Mouse (Mus musculus) hindbrain, embryonic 13.5 days (tissue): ENCODE results near the gene Cdcp2. TPM values are rescaled to one million over a fixed set of nuclear protein-coding genes. Genes with fewer than 3 reads are reported as not detected.

Source experiments
- ATAC-seq: fragments of 200-750 bp; cut with Nextera tagmentation; 2 replicates; pipeline ENCODE4 v1.8.0; 2017; ENCODE audit warnings: moderate TSS enrichment; ENCODE audit not compliant: low FRiP score
- H3K27ac ChIP-seq: fragments of 300-500 bp; sonication (generic); 2 replicates; pipeline ENCODE4 v1.5.1; 2015; ENCODE audit warnings: inconsistent platforms, mild to moderate bottlenecking, moderate library complexity
- H3K27me3 ChIP-seq: fragments of 300-500 bp; sonication (generic); 2 replicates; pipeline ENCODE4 v1.6.1; 2015; ENCODE audit warnings: mild to moderate bottlenecking, inconsistent platforms
- H3K36me3 ChIP-seq: fragments of 300-500 bp; sonication (generic); 2 replicates; pipeline ENCODE4 v1.6.1; 2015; ENCODE audit warnings: mild to moderate bottlenecking, inconsistent platforms
- H3K4me1 ChIP-seq: fragments of 300-500 bp; sonication (generic); replicated peaks from 2 replicates; pipeline ENCODE4 v1.6.1; 2015; ENCODE audit warnings: inconsistent platforms
- H3K4me2 ChIP-seq: fragments of 300-500 bp; sonication (generic); 2 replicates; pipeline ENCODE4 v1.6.1; 2015; ENCODE audit warnings: inconsistent platforms, mild to moderate bottlenecking, moderate library complexity
- H3K4me3 ChIP-seq: fragments of 300-500 bp; sonication (generic); 2 replicates; pipeline ENCODE4 v1.5.1; 2015; ENCODE audit warnings: mild to moderate bottlenecking, inconsistent platforms
- H3K9ac ChIP-seq: fragments of 300-500 bp; sonication (generic); 2 replicates; pipeline ENCODE4 v1.6.1; 2015; ENCODE audit warnings: mild to moderate bottlenecking, inconsistent platforms
- H3K9me3 ChIP-seq: fragments of 300-500 bp; sonication (generic); 2 replicates; pipeline ENCODE4 v1.6.1; 2016; ENCODE audit warnings: inconsistent platforms
- WGBS: fragments of 180-500 bp; shearing (Covaris S2); methylation state at CpG from one replicate; pipeline ENCODE4 v1.1.7; 2015; 5-methylcytosine and 5-hydroxymethylcytosine counted together
- polyA plus RNA-seq: library from polyadenylated mRNA; unstranded; fragments of >200 nt; fragmentation: Nextera tagmentation; extraction: Ambion mirVana; gene quantifications from 2 replicates; pipeline ENCODE4 v1.2.1, GENCODE M21; 2015

The Cdcp2 gene
- polyA plus RNA-seq, 1 experiment from 2014 or later = 0.06 TPM

GRCm38 (mm10) chr4:107121165-107121943 is 24.7 kb downstream of the Cdcp2 start:
- Histone ChIP-seq H3K36me3 (no peaks in the 10 kb centered on the region), H3K27ac (0 out of 2 replicates have a peak overlapping the region, but pooled peaks have one; percentile 46), H3K9ac (peak overlapping the region; percentile 49; the same call in 1 of the 2 replicates), H3K9me3 (no peaks in the 10 kb centered on the region), H3K4me1 (peaks cover 13% of the 10 kb centered on the region), H3K27me3 (peaks cover 9% of the 10 kb centered on the region; the same call in 1 of the 2 replicates), H3K4me2 (no peak overlapping the region), H3K4me3 (no peak overlapping the region)
- peak; percentile 81 for ATAC-seq
- WGBS = 41% methylated on average over 12 of the region's 12 CpGs

- no peak overlapping the region for H3K9ac ChIP-seq
- no peak overlapping the region for H3K4me2 ChIP-seq
- H3K4me3 ChIP-seq = no peak overlapping the region
- no peaks in the 10 kb centered on the region for H3K9me3 ChIP-seq
- H3K27me3 ChIP-seq = peaks cover 9% of the 10 kb centered on the region; the same call in 1 of the 2 replicates
- H3K27ac ChIP-seq = no peak overlapping the region
- H3K4me1 ChIP-seq = peaks cover 37% of the 10 kb centered on the region
- ATAC-seq = no peak
- 74% methylated on average over 7 of the region's 7 CpGs for WGBS
- H3K36me3 ChIP-seq = no peaks in the 10 kb centered on the region
Observed at GRCm38 (mm10) chr4:107124376-107124775, 27.7 kb downstream of the Cdcp2 start.

GRCm38 (mm10) chr4:107125101-107125500 is 28.4 kb downstream of the Cdcp2 start:
- no peak overlapping the region for H3K27ac ChIP-seq
- H3K36me3 ChIP-seq = no peaks in the 10 kb centered on the region
- H3K9me3 ChIP-seq = no peaks in the 10 kb centered on the region
- WGBS = 60% methylated on average over 5 of the region's 5 CpGs
- H3K9ac ChIP-seq = no peak overlapping the region
- peaks cover 9% of the 10 kb centered on the region; the same call in 1 of the 2 replicates for H3K27me3 ChIP-seq
- H3K4me1 ChIP-seq = peaks cover 42% of the 10 kb centered on the region
- ATAC-seq = no peak
- H3K4me3 ChIP-seq = no peak overlapping the region
- no peak overlapping the region for H3K4me2 ChIP-seq

- Histone ChIP-seq H3K9me3 (no peaks in the 10 kb centered on the region), H3K27ac (no peak overlapping the region), H3K9ac (0 out of 2 replicates have a peak overlapping the region, but pooled peaks have one; percentile 8), H3K36me3 (no peaks in the 10 kb centered on the region), H3K4me3 (no peak overlapping the region), H3K27me3 (peaks cover 9% of the 10 kb centered on the region; the same call in 1 of the 2 replicates), H3K4me1 (peaks cover 46% of the 10 kb centered on the region), H3K4me2 (no peak overlapping the region)
- no peak for ATAC-seq
- WGBS = 36% methylated on average over 10 of the region's 10 CpGs
Observed at GRCm38 (mm10) chr4:107126389-107126788, 29.7 kb downstream of the Cdcp2 start.

- no peaks in the 10 kb centered on the region for H3K36me3 ChIP-seq
- no peak overlapping the region for H3K4me3 ChIP-seq
- no peak overlapping the region for H3K9ac ChIP-seq
- H3K4me1 ChIP-seq = peaks cover 41% of the 10 kb centered on the region
- H3K27ac ChIP-seq = no peak overlapping the region
- H3K27me3 ChIP-seq = peaks cover 9% of the 10 kb centered on the region; the same call in 1 of the 2 replicates
- no peaks in the 10 kb centered on the region for H3K9me3 ChIP-seq
- 33% methylated on average over 13 of the region's 13 CpGs for WGBS
- H3K4me2 ChIP-seq = no peak overlapping the region
- ATAC-seq = 0 out of 2 replicates have a peak, but pooled peaks have one; percentile 26
Observed at GRCm38 (mm10) chr4:107126891-107127524, 30.3 kb downstream of the Cdcp2 start.

- H3K4me3 ChIP-seq = no peak overlapping the region
- peak; percentile 44; the same call in 1 of the 2 replicates for ATAC-seq
- peaks cover 41% of the 10 kb centered on the region for H3K4me1 ChIP-seq
Observed at GRCm38 (mm10) chr4:107127901-107128669, 31.4 kb downstream of the Cdcp2 start.

GRCm38 (mm10) chr4:107129373-107129772 is 32.7 kb downstream of the Cdcp2 start:
- 71% methylated on average over 8 of the region's 8 CpGs for WGBS
- H3K4me3 ChIP-seq = no peak overlapping the region
- no peak overlapping the region for H3K9ac ChIP-seq
- H3K27me3 ChIP-seq = peaks cover 9% of the 10 kb centered on the region; the same call in 1 of the 2 replicates
- ATAC-seq = no peak
- peaks cover 41% of the 10 kb centered on the region for H3K4me1 ChIP-seq
- no peaks in the 10 kb centered on the region for H3K9me3 ChIP-seq
- no peak overlapping the region for H3K27ac ChIP-seq
- no peaks in the 10 kb centered on the region for H3K36me3 ChIP-seq
- no peak overlapping the region for H3K4me2 ChIP-seq

More at GRCm38 (mm10) chr4:107127901-107128669, 31.4 kb downstream of the Cdcp2 start:
- H3K36me3 ChIP-seq = no peaks in the 10 kb centered on the region
- H3K9ac ChIP-seq = no peak overlapping the region
- 16% methylated on average over 13 of the region's 13 CpGs for WGBS
- no peaks in the 10 kb centered on the region for H3K9me3 ChIP-seq
- H3K27me3 ChIP-seq = peaks cover 9% of the 10 kb centered on the region; the same call in 1 of the 2 replicates
- H3K27ac ChIP-seq = peak overlapping the region; percentile 45; the same call in 1 of the 2 replicates
- no peak overlapping the region for H3K4me2 ChIP-seq

GRCm38 (mm10) chr4:107130534-107130933 is 33.8 kb downstream of the Cdcp2 start:
- Histone ChIP-seq H3K4me1 (peaks cover 46% of the 10 kb centered on the region), H3K9ac (no peak overlapping the region), H3K4me3 (no peak overlapping the region), H3K27me3 (peaks cover 9% of the 10 kb centered on the region; the same call in 1 of the 2 replicates), H3K36me3 (no peaks in the 10 kb centered on the region), H3K9me3 (no peaks in the 10 kb centered on the region), H3K4me2 (no peak overlapping the region), H3K27ac (no peak overlapping the region)
- ATAC-seq = no peak
- 19% methylated on average over 9 of the region's 9 CpGs for WGBS

- no peaks in the 10 kb centered on the region for H3K36me3 ChIP-seq
- no peaks in the 10 kb centered on the region for H3K9me3 ChIP-seq
- no peaks in the 10 kb centered on the region for H3K27me3 ChIP-seq
- H3K4me1 ChIP-seq = peaks cover 50% of the 10 kb centered on the region
- no peak overlapping the region for H3K4me3 ChIP-seq
- WGBS = 91% methylated on average over 3 of the region's 3 CpGs
- no peak for ATAC-seq
- H3K9ac ChIP-seq = no peak overlapping the region
- no peak overlapping the region for H3K4me2 ChIP-seq
- no peak overlapping the region for H3K27ac ChIP-seq
Observed at GRCm38 (mm10) chr4:107134891-107135290, 38.2 kb downstream of the Cdcp2 start.

GRCm38 (mm10) chr4:107135663-107136062 is 39.0 kb downstream of the Cdcp2 start:
- H3K27me3 ChIP-seq = no peaks in the 10 kb centered on the region
- no peak overlapping the region for H3K9ac ChIP-seq
- ATAC-seq = no peak
- H3K4me3 ChIP-seq = no peak overlapping the region
- H3K36me3 ChIP-seq = no peaks in the 10 kb centered on the region
- peaks cover 52% of the 10 kb centered on the region for H3K4me1 ChIP-seq
- H3K4me2 ChIP-seq = no peak overlapping the region
- WGBS = 71% methylated on average over 5 of the region's 5 CpGs
- H3K9me3 ChIP-seq = no peaks in the 10 kb centered on the region
- no peak overlapping the region for H3K27ac ChIP-seq

GRCm38 (mm10) chr4:107136531-107136930 is 39.8 kb downstream of the Cdcp2 start:
- no peaks in the 10 kb centered on the region for H3K36me3 ChIP-seq
- no peak overlapping the region for H3K4me3 ChIP-seq
- no peak overlapping the region for H3K27ac ChIP-seq
- 70% methylated on average over 3 of the region's 3 CpGs for WGBS
- no peaks in the 10 kb centered on the region for H3K27me3 ChIP-seq
- no peak overlapping the region for H3K9ac ChIP-seq
- H3K4me1 ChIP-seq = peaks cover 49% of the 10 kb centered on the region
- no peak for ATAC-seq
- H3K4me2 ChIP-seq = no peak overlapping the region
- H3K9me3 ChIP-seq = no peaks in the 10 kb centered on the region
